Mouse (Mus musculus): ENCODE measurements at regions not wholly inside any gene's neighbourhood (a gene's known extent, or its start where the extent isn't known, plus 50 kb on each side); places are given as distances from the start of the nearest gene placed in this dataset.

DNA sequence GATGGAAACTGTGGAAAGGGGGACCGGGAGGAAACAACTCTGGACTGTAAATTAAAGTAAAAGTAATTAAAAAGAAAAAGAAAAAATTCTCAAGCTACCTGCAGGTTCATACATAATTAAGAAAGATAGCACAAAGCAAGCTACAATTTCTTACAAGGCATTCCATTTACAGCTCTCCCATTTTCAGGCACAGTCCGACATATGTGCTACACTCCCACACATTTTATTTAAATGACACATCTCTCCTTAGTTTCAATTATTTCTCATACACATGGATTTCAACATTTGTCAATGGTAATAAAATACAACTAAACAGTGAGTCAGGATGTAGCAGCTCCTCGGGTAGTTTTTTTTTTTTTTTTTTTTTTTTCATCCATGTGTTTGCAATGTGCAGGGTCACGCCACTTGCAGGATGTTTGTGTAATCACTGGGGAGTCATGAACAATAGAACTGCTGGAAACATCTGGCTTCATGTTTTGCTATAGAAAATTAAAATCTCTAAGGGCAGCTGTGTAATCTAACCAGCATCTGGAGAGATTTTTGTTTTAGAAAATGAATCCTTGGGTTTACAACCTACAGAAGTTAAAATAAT, 279.8 kb upstream of the Col3a1 start:
- H3K4me2 ChIP-seq (ENCODE audit: low read depth, low read length): no peak overlapping the region
- 0 out of 2 replicates have a peak, but pooled peaks have one; percentile 26 for TF ChIP-seq EP300 (IDR thresholded peaks at IDR 0.05; ENCODE audit: low read depth)
- TF ChIP-seq CTCF (IDR thresholded peaks at IDR 0.05; ENCODE audit: low read depth): no peak
- H3K27ac ChIP-seq (ENCODE audit: low read depth): no peak overlapping the region
- H3K9ac ChIP-seq (replicated peaks; ENCODE audit: low read depth, low read length): no peak overlapping the region
- DNase-seq (ENCODE audit: low spot score): no peak
- no peaks in the 10 kb centered on the region for H3K4me1 ChIP-seq (ENCODE audit: control insufficient read depth, insufficient read depth)
- peak; percentile 58 for ATAC-seq (ENCODE audit: insufficient read depth, low read depth)
- H3K27me3 ChIP-seq (ENCODE audit: control insufficient read depth, insufficient read depth, low read length): no peaks in the 10 kb centered on the region
- WGBS: 41% methylated on average over 4 of the region's 4 CpGs
- no peaks in the 10 kb centered on the region for H3K36me3 ChIP-seq (replicated peaks; ENCODE audit: control insufficient read depth, insufficient read depth, low read length)
- H3K4me3 ChIP-seq (ENCODE audit: low read depth, low read length): no peak overlapping the region
- H3K9me3 ChIP-seq (replicated peaks; ENCODE audit: control insufficient read depth, low read length): no peaks in the 10 kb centered on the region

DNA sequence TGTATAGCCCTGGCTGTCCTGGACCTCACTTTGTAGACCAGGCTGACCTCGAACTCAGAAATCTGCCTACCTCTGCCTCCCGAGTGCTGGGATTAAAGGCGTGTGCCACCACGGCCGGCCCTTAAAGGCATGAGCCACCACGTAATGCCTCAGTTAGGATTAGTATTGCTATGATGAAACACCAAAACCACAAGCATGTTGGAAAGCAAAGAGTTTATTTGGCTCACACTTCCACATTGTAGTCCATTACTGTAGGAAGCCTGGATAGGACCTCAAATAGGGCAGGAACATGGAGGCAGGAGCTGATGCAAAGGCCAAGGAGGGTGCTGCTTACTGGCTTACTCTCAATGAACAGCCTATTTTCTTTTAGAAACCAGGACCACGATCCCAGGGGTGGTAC, 278.0 kb upstream of the Col3a1 start:
- 80% methylated on average over 7 of the region's 7 CpGs for WGBS
- Histone ChIP-seq H3K27me3 (ENCODE audit: control insufficient read depth, insufficient read depth, low read length) (no peaks in the 10 kb centered on the region), H3K36me3 (replicated peaks; ENCODE audit: control insufficient read depth, insufficient read depth, low read length) (no peaks in the 10 kb centered on the region), H3K4me1 (ENCODE audit: control insufficient read depth, insufficient read depth) (no peaks in the 10 kb centered on the region), H3K4me2 (ENCODE audit: low read depth, low read length) (no peak overlapping the region), H3K4me3 (ENCODE audit: low read depth, low read length) (no peak overlapping the region), H3K9ac (replicated peaks; ENCODE audit: low read depth, low read length) (no peak overlapping the region), H3K27ac (ENCODE audit: low read depth) (no peak overlapping the region), H3K9me3 (replicated peaks; ENCODE audit: control insufficient read depth, low read length) (no peaks in the 10 kb centered on the region)
- DNase-seq (ENCODE audit: low spot score) (no peak), ATAC-seq (ENCODE audit: insufficient read depth, low read depth) (no peak)
- no peak for TF ChIP-seq EP300 (IDR thresholded peaks at IDR 0.05; ENCODE audit: low read depth)

DNA sequence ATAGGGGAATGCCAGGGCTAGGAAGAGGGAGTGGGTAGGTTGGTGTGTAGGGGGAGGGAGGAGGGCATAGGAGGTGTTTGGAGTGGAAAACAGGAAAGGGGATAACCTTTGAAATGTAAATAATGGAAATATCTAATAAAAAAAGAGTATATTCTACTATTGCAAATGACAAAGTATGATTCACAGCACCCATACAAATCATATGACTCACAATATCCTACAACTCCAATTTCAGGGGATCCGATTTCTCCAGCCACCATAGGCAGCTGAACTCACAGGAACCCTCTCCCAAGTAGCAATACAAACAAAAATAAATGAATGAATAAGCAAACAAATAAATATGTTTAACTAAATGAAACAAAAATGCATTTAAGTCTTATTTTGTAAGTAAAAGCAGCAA, 270.0 kb upstream of the Col3a1 start:
- no peak overlapping the region for H3K4me2 ChIP-seq (ENCODE audit: low read depth, low read length)
- no peak for DNase-seq (ENCODE audit: low spot score)
- H3K27me3 ChIP-seq (ENCODE audit: control insufficient read depth, insufficient read depth, low read length): no peaks in the 10 kb centered on the region
- no peak for ATAC-seq (ENCODE audit: insufficient read depth, low read depth)
- no peaks in the 10 kb centered on the region for H3K36me3 ChIP-seq (replicated peaks; ENCODE audit: control insufficient read depth, insufficient read depth, low read length)
- 82% methylated on average over 1 of the region's 1 CpGs for WGBS
- H3K27ac ChIP-seq (ENCODE audit: low read depth): no peak overlapping the region
- TF ChIP-seq CTCF (IDR thresholded peaks at IDR 0.05; ENCODE audit: low read depth) (no peak), EP300 (IDR thresholded peaks at IDR 0.05; ENCODE audit: low read depth) (no peak)
- H3K9me3 ChIP-seq (replicated peaks; ENCODE audit: control insufficient read depth, low read length): no peaks in the 10 kb centered on the region
- no peak overlapping the region for H3K9ac ChIP-seq (replicated peaks; ENCODE audit: low read depth, low read length)
- no peak overlapping the region for H3K4me3 ChIP-seq (ENCODE audit: low read depth, low read length)
- H3K4me1 ChIP-seq (ENCODE audit: control insufficient read depth, insufficient read depth): no peaks in the 10 kb centered on the region

DNA sequence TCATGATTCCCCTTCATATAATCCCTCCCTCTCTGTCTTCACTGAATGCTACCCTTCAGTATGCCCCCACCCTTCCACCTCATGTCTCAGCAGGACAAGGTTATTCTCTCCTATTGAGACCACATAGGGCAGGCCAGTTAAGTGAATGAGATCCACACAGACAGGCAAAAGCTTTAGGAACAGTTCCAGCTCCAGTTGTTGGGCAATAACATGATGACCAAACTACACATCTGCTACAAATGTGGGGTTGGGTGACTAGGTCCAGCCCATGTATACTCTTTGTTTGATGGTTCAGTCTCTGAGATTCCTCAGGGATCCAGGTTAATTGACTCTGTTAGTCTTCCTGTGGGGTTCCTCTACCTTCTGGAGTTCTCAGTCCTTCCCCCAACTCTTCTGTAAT, 269.5 kb upstream of the Col3a1 start:
- Histone ChIP-seq H3K9ac (replicated peaks; ENCODE audit: low read depth, low read length) (no peak overlapping the region), H3K4me1 (ENCODE audit: control insufficient read depth, insufficient read depth) (no peaks in the 10 kb centered on the region), H3K4me3 (ENCODE audit: low read depth, low read length) (no peak overlapping the region), H3K36me3 (replicated peaks; ENCODE audit: control insufficient read depth, insufficient read depth, low read length) (no peaks in the 10 kb centered on the region), H3K4me2 (ENCODE audit: low read depth, low read length) (no peak overlapping the region), H3K9me3 (replicated peaks; ENCODE audit: control insufficient read depth, low read length) (no peaks in the 10 kb centered on the region), H3K27me3 (ENCODE audit: control insufficient read depth, insufficient read depth, low read length) (no peaks in the 10 kb centered on the region), H3K27ac (ENCODE audit: low read depth) (no peak overlapping the region)
- ATAC-seq (ENCODE audit: insufficient read depth, low read depth) (no peak), DNase-seq (ENCODE audit: low spot score) (no peak)
- TF ChIP-seq EP300 (IDR thresholded peaks at IDR 0.05; ENCODE audit: low read depth): no peak
- TF ChIP-seq CTCF (IDR thresholded peaks at IDR 0.05; ENCODE audit: low read depth): no peak

DNA sequence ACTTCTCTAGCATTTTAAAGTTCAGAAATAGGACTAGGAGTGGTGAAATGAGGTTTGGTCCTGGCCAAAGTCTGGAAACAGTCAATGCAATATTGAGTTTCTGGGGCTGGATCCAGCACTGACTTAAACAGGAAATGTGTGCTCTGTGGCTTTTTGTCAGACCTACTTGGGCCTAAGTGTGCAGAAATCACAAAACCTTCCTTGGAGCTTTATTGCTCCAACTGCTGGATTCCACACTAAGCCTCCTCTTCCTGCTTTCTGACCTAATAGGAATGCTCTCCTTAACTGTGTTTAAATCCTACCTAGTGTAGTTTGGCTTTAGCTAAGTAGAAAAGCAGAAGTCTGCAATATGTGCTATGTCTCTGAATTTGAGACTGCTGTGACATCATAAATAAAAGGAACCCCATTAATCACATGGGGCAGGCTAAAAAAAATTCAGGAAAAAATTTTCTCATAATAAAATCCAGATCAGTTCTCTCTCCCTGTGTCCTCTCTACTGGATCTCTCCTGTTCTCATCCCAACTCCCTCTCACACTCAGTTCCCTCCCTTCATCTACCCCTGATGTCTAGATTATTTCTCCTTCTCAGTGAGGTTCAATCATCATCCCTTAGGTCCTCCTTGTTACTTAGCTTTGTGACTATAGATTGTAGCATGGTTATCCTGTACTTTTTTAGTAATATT, 268.0 kb upstream of the Col3a1 start:
- Histone ChIP-seq H3K36me3 (replicated peaks; ENCODE audit: control insufficient read depth, insufficient read depth, low read length) (no peaks in the 10 kb centered on the region), H3K9me3 (replicated peaks; ENCODE audit: control insufficient read depth, low read length) (no peaks in the 10 kb centered on the region), H3K4me2 (ENCODE audit: low read depth, low read length) (no peak overlapping the region), H3K9ac (replicated peaks; ENCODE audit: low read depth, low read length) (no peak overlapping the region), H3K27me3 (ENCODE audit: control insufficient read depth, insufficient read depth, low read length) (no peaks in the 10 kb centered on the region), H3K27ac (ENCODE audit: low read depth) (peak overlapping the region; percentile 38), H3K4me1 (ENCODE audit: control insufficient read depth, insufficient read depth) (no peaks in the 10 kb centered on the region), H3K4me3 (ENCODE audit: low read depth, low read length) (no peak overlapping the region)
- TF ChIP-seq EP300 (IDR thresholded peaks at IDR 0.05; ENCODE audit: low read depth) (no peak), CTCF (IDR thresholded peaks at IDR 0.05; ENCODE audit: low read depth) (no peak)
- DNase-seq (ENCODE audit: low spot score) (peak; percentile 19), ATAC-seq (ENCODE audit: insufficient read depth, low read depth) (no peak)
